Mouse (Mus musculus): ENCODE data around the gene Notch3.

DNA sequence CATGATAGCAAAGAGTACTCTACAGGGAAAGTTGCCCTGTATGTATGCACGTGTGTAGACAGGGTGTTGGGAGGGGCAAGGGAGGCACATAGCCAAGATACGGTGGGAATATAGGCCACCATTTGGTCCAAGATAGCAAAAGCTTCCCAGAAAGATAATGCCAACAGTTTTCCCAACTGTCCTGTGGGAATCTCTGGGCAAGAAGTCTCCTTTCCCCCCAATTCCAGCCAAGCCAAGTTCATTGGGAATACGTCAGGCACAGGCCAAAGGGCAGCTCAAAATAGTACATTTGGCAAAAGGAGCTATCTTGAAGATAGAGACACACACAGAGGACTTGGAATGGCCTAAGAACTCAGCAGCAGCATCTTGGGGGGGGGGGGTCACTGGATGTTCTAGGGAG lies 38.7 kb upstream of the Notch3 start:
- no peak for TF ChIP-seq CTCF (IDR thresholded peaks at IDR 0.05; ENCODE audit: low read depth)
- TF ChIP-seq EP300 (IDR thresholded peaks at IDR 0.05; ENCODE audit: low read depth), result no peak
